Mouse (Mus musculus): Measurements from ENCODE around the gene Pdlim7. TPM values are rescaled to one million over a fixed set of nuclear protein-coding genes. Genes with fewer than 3 reads are reported as not detected.

Gene Pdlim7
- polyA plus RNA-seq, 1 experiment from 2014 or later, result 147 TPM

DNA sequence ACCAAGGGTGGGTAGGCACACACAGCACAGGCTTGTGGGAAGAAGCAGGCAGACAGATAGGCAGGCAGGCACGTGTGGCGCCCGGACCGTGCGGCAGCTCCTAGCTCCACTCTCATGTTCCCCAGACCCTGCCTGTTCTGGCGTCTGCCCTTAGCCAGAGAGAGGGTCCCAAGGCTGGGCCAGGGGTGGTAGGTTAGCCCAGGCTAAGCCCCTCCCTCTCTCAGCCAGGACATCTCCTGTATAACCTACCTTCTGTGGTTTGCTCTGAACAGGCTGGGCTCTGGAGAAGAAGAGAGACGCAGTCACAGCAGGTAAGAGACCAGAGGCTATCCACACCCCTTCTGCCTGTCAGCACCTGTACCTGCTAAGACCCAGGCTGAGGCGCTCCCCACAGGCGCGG is 4.9 kb downstream of the Pdlim7 start:
- no peak overlapping the region for H3K27ac ChIP-seq (ENCODE audit: low read length)
- no peak overlapping the region for H3K4me2 ChIP-seq (ENCODE audit: low read length)
- WGBS, result 91% methylated on average over 10 of the region's 10 CpGs
- H3K27me3 ChIP-seq (replicated peaks; ENCODE audit: control insufficient read depth, insufficient read depth, low read length), result no peaks in the 10 kb centered on the region
- peaks cover 6% of the 10 kb centered on the region for H3K36me3 ChIP-seq (ENCODE audit: control insufficient read depth, insufficient read depth)
- no peak for ATAC-seq
- no peaks in the 10 kb centered on the region for H3K9me3 ChIP-seq (ENCODE audit: control insufficient read depth, low read length)
- no peak overlapping the region for H3K9ac ChIP-seq (replicated peaks; ENCODE audit: low read depth, low read length)
- peaks cover 28% of the 10 kb centered on the region for H3K4me1 ChIP-seq (replicated peaks; ENCODE audit: control insufficient read depth, insufficient read depth, low read length)
- H3K4me3 ChIP-seq (replicated peaks; ENCODE audit: low read length), result no peak overlapping the region

DNA sequence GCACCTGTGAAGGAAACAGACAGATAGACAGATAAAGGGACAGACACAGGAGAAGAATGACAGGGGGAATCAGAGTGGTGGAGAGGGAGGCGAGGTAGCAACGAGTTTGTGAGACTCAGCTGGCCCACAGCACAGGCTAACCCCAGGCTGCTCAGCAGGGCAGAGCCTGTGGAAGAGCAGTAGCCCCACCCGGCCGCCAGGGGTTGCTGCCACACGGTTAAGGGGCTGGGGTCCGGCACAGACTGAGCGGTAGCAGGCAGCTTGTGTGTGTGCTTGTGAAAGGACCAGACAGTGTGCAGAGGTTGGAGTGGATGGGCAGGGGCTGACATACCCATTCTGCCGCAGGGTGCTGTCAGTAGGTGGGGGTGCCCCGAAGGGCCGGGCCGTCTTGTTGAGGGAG is 5.6 kb downstream of the Pdlim7 start:
- ATAC-seq, result no peak
- H3K9ac ChIP-seq (replicated peaks; ENCODE audit: low read depth, low read length), result no peak overlapping the region

DNA sequence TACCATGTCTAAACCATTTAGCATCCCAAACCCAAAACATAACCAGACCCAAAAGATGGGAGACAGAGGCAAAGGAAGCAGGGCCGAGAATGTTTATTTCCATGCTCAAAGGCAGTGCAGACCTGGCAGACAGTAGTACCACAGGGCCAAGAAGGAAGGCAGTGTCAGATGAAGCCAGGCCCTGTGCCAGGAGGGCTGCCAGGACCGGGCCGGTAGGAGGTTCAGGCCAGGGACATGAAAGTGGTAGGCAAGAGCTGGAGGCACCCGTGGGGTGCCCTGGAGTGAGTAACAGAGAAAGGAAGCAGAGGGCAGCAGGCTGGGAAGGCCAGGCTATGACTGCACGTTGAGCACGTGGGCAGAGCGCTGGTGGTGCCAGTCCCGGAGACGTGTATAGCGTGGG is 6.8 kb downstream of the Pdlim7 start:
- no peaks in the 10 kb centered on the region for H3K9me3 ChIP-seq (ENCODE audit: control insufficient read depth, low read length)
- peaks cover 6% of the 10 kb centered on the region for H3K36me3 ChIP-seq (ENCODE audit: control insufficient read depth, insufficient read depth)
- no peak overlapping the region for H3K4me2 ChIP-seq (ENCODE audit: low read length)
- WGBS, result 87% methylated on average over 10 of the region's 10 CpGs
- H3K27me3 ChIP-seq (replicated peaks; ENCODE audit: control insufficient read depth, insufficient read depth, low read length), result no peaks in the 10 kb centered on the region
- no peak for ATAC-seq
- no peak overlapping the region for H3K27ac ChIP-seq (ENCODE audit: low read length)
- H3K4me1 ChIP-seq (replicated peaks; ENCODE audit: control insufficient read depth, insufficient read depth, low read length), result peaks cover 17% of the 10 kb centered on the region
- no peak overlapping the region for H3K4me3 ChIP-seq (replicated peaks; ENCODE audit: low read length)
- H3K9ac ChIP-seq (replicated peaks; ENCODE audit: low read depth, low read length), result no peak overlapping the region

More for the DNA sequence above, 5.6 kb downstream of the Pdlim7 start:
- H3K9me3 ChIP-seq (ENCODE audit: control insufficient read depth, low read length), result no peaks in the 10 kb centered on the region
- 59% methylated on average over 11 of the region's 11 CpGs for WGBS
- peaks cover 28% of the 10 kb centered on the region for H3K4me1 ChIP-seq (replicated peaks; ENCODE audit: control insufficient read depth, insufficient read depth, low read length)
- H3K27ac ChIP-seq (ENCODE audit: low read length), result no peak overlapping the region
- no peaks in the 10 kb centered on the region for H3K27me3 ChIP-seq (replicated peaks; ENCODE audit: control insufficient read depth, insufficient read depth, low read length)
- H3K4me3 ChIP-seq (replicated peaks; ENCODE audit: low read length), result no peak overlapping the region
- no peak overlapping the region for H3K4me2 ChIP-seq (ENCODE audit: low read length)
- H3K36me3 ChIP-seq (ENCODE audit: control insufficient read depth, insufficient read depth), result peaks cover 6% of the 10 kb centered on the region

GRCm38 (mm10) chr13:55505810-55506209 is 7.7 kb downstream of the Pdlim7 start:
- 89% methylated on average over 9 of the region's 9 CpGs for WGBS
- no peak overlapping the region for H3K9ac ChIP-seq (replicated peaks; ENCODE audit: low read depth, low read length)
- no peak overlapping the region for H3K4me2 ChIP-seq (ENCODE audit: low read length)
- H3K4me3 ChIP-seq (replicated peaks; ENCODE audit: low read length), result no peak overlapping the region
- no peak for ATAC-seq
- H3K9me3 ChIP-seq (ENCODE audit: control insufficient read depth, low read length), result no peaks in the 10 kb centered on the region
- peaks cover 8% of the 10 kb centered on the region for H3K4me1 ChIP-seq (replicated peaks; ENCODE audit: control insufficient read depth, insufficient read depth, low read length)
- no peaks in the 10 kb centered on the region for H3K27me3 ChIP-seq (replicated peaks; ENCODE audit: control insufficient read depth, insufficient read depth, low read length)
- no peak overlapping the region for H3K27ac ChIP-seq (ENCODE audit: low read length)
- peaks cover 6% of the 10 kb centered on the region for H3K36me3 ChIP-seq (ENCODE audit: control insufficient read depth, insufficient read depth)

- no peak overlapping the region for H3K9ac ChIP-seq (replicated peaks; ENCODE audit: low read depth, low read length)
- no peaks in the 10 kb centered on the region for H3K27me3 ChIP-seq (replicated peaks; ENCODE audit: control insufficient read depth, insufficient read depth, low read length)
- H3K36me3 ChIP-seq (ENCODE audit: control insufficient read depth, insufficient read depth), result peaks cover 6% of the 10 kb centered on the region
- H3K9me3 ChIP-seq (ENCODE audit: control insufficient read depth, low read length), result no peaks in the 10 kb centered on the region
- ATAC-seq, result no peak
- no peaks in the 10 kb centered on the region for H3K4me1 ChIP-seq (replicated peaks; ENCODE audit: control insufficient read depth, insufficient read depth, low read length)
- no peak overlapping the region for H3K4me3 ChIP-seq (replicated peaks; ENCODE audit: low read length)
- no peak overlapping the region for H3K4me2 ChIP-seq (ENCODE audit: low read length)
- 86% methylated on average over 5 of the region's 5 CpGs for WGBS
- H3K27ac ChIP-seq (ENCODE audit: low read length), result no peak overlapping the region
Observed at GRCm38 (mm10) chr13:55504390-55504789, 9.1 kb downstream of the Pdlim7 start.

GRCm38 (mm10) chr13:55502405-55502804 is 11.1 kb downstream of the Pdlim7 start:
- no peak overlapping the region for H3K4me3 ChIP-seq (replicated peaks; ENCODE audit: low read length)
- H3K9me3 ChIP-seq (ENCODE audit: control insufficient read depth, low read length), result no peaks in the 10 kb centered on the region
- H3K4me2 ChIP-seq (ENCODE audit: low read length), result no peak overlapping the region
- no peaks in the 10 kb centered on the region for H3K27me3 ChIP-seq (replicated peaks; ENCODE audit: control insufficient read depth, insufficient read depth, low read length)
- H3K9ac ChIP-seq (replicated peaks; ENCODE audit: low read depth, low read length), result no peak overlapping the region
- peaks cover 6% of the 10 kb centered on the region for H3K36me3 ChIP-seq (ENCODE audit: control insufficient read depth, insufficient read depth)
- 79% methylated on average over 8 of the region's 8 CpGs for WGBS
- ATAC-seq, result no peak
- no peak overlapping the region for H3K27ac ChIP-seq (ENCODE audit: low read length)
- H3K4me1 ChIP-seq (replicated peaks; ENCODE audit: control insufficient read depth, insufficient read depth, low read length), result peaks cover 6% of the 10 kb centered on the region; the same call in 1 of the 2 replicates

- no peaks in the 10 kb centered on the region for H3K27me3 ChIP-seq (replicated peaks; ENCODE audit: control insufficient read depth, insufficient read depth, low read length)
- H3K9ac ChIP-seq (replicated peaks; ENCODE audit: low read depth, low read length), result no peak overlapping the region
- H3K4me3 ChIP-seq (replicated peaks; ENCODE audit: low read length), result no peak overlapping the region
- H3K36me3 ChIP-seq (ENCODE audit: control insufficient read depth, insufficient read depth), result peaks cover 2% of the 10 kb centered on the region; the same call in 1 of the 2 replicates
- H3K9me3 ChIP-seq (ENCODE audit: control insufficient read depth, low read length), result no peaks in the 10 kb centered on the region
- H3K27ac ChIP-seq (ENCODE audit: low read length), result no peak overlapping the region
- WGBS, result 88% methylated on average over 10 of the region's 10 CpGs
- no peak for ATAC-seq
- H3K4me2 ChIP-seq (ENCODE audit: low read length), result no peak overlapping the region
- peaks cover 18% of the 10 kb centered on the region for H3K4me1 ChIP-seq (replicated peaks; ENCODE audit: control insufficient read depth, insufficient read depth, low read length)
Observed at GRCm38 (mm10) chr13:55500575-55500974, 12.9 kb downstream of the Pdlim7 start.

GRCm38 (mm10) chr13:55498906-55499305 is 14.6 kb downstream of the Pdlim7 start:
- WGBS, result 53% methylated on average over 11 of the region's 11 CpGs
- no peaks in the 10 kb centered on the region for H3K27me3 ChIP-seq (replicated peaks; ENCODE audit: control insufficient read depth, insufficient read depth, low read length)
- ATAC-seq, result no peak

GRCm38 (mm10) chr13:55496661-55497060 is 16.8 kb downstream of the Pdlim7 start:
- H3K36me3 ChIP-seq (ENCODE audit: control insufficient read depth, insufficient read depth), result peaks cover 2% of the 10 kb centered on the region; the same call in 1 of the 2 replicates
- no peak overlapping the region for H3K27ac ChIP-seq (ENCODE audit: low read length)
- no peak for ATAC-seq

More at GRCm38 (mm10) chr13:55498906-55499305, 14.6 kb downstream of the Pdlim7 start:
- H3K4me2 ChIP-seq (ENCODE audit: low read length), result no peak overlapping the region
- H3K4me1 ChIP-seq (replicated peaks; ENCODE audit: control insufficient read depth, insufficient read depth, low read length), result peaks cover 32% of the 10 kb centered on the region
- H3K9ac ChIP-seq (replicated peaks; ENCODE audit: low read depth, low read length), result no peak overlapping the region; the same call in 1 of the 2 replicates
- no peak overlapping the region for H3K27ac ChIP-seq (ENCODE audit: low read length)
- H3K36me3 ChIP-seq (ENCODE audit: control insufficient read depth, insufficient read depth), result peaks cover 2% of the 10 kb centered on the region; the same call in 1 of the 2 replicates
- H3K9me3 ChIP-seq (ENCODE audit: control insufficient read depth, low read length), result no peaks in the 10 kb centered on the region
- H3K4me3 ChIP-seq (replicated peaks; ENCODE audit: low read length), result no peak overlapping the region

DNA sequence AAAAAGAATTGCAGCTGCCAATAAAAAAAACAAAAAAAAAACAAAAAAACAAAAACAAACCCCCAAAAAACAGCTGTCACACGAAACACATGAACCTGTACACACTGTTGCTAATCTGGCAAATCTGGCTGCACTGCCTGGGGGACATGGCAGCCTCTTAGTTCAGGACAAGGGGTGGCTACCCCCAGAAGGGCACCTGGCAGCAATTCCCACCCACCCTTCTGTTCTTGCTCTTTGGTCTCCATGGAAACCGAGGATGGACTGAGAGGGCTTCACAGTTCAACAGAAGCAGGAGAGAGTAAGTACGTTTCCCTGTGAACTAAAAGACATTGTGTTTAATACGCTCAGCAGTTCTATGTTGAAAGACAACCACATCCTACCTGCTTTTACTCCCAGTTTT is 17.8 kb downstream of the Pdlim7 start:
- peak; percentile 29; the same call in 1 of the 2 replicates for ATAC-seq
- 14% methylated on average over 4 of the region's 4 CpGs for WGBS
- H3K27me3 ChIP-seq (replicated peaks; ENCODE audit: control insufficient read depth, insufficient read depth, low read length), result no peaks in the 10 kb centered on the region
- H3K9me3 ChIP-seq (ENCODE audit: control insufficient read depth, low read length), result no peaks in the 10 kb centered on the region
- H3K27ac ChIP-seq (ENCODE audit: low read length), result peak overlapping the region; percentile 57
- no peak overlapping the region for H3K9ac ChIP-seq (replicated peaks; ENCODE audit: low read depth, low read length)
- H3K4me2 ChIP-seq (ENCODE audit: low read length), result peak overlapping the region; percentile 22
- H3K4me3 ChIP-seq (replicated peaks; ENCODE audit: low read length), result no peak overlapping the region
- H3K36me3 ChIP-seq (ENCODE audit: control insufficient read depth, insufficient read depth), result peaks cover 2% of the 10 kb centered on the region; the same call in 1 of the 2 replicates
- peaks cover 32% of the 10 kb centered on the region for H3K4me1 ChIP-seq (replicated peaks; ENCODE audit: control insufficient read depth, insufficient read depth, low read length)

More at GRCm38 (mm10) chr13:55496661-55497060, 16.8 kb downstream of the Pdlim7 start:
- H3K4me1 ChIP-seq (replicated peaks; ENCODE audit: control insufficient read depth, insufficient read depth, low read length), result peaks cover 32% of the 10 kb centered on the region
- no peaks in the 10 kb centered on the region for H3K27me3 ChIP-seq (replicated peaks; ENCODE audit: control insufficient read depth, insufficient read depth, low read length)
- H3K4me2 ChIP-seq (ENCODE audit: low read length), result no peak overlapping the region
- H3K4me3 ChIP-seq (replicated peaks; ENCODE audit: low read length), result no peak overlapping the region
- no peaks in the 10 kb centered on the region for H3K9me3 ChIP-seq (ENCODE audit: control insufficient read depth, low read length)
- 87% methylated on average over 6 of the region's 6 CpGs for WGBS
- no peak overlapping the region for H3K9ac ChIP-seq (replicated peaks; ENCODE audit: low read depth, low read length)
